Mouse (Mus musculus): Measurements from ENCODE around the gene Pde6h. TPM values are rescaled to one million over a fixed set of nuclear protein-coding genes. Genes with fewer than 3 reads are reported as not detected.

Pde6h gene
- total RNA-seq, 2 experiments from 2014 or later = not detected

GRCm38 (mm10) chr6:136939326-136940187, 15.9 kb downstream of the Pde6h start:
- DNase-seq (ENCODE audit: low spot score) = no peak

- DNase-seq (ENCODE audit: low spot score) = no peak
Measured at GRCm38 (mm10) chr6:136940188-136940960, 16.7 kb downstream of the Pde6h start.

GRCm38 (mm10) chr6:136941051-136942021, 17.7 kb downstream of the Pde6h start, which contains the start of gene Arhgdib:
Gene Arhgdib, minus strand, starts transcription at chr6:136941899.
- no peak for DNase-seq (ENCODE audit: low spot score)

GRCm38 (mm10) chr6:136942280-136942679, 18.6 kb downstream of the Pde6h start:
- DNase-seq (ENCODE audit: low spot score) = no peak

- no peak for DNase-seq (ENCODE audit: low spot score)
Measured at GRCm38 (mm10) chr6:136943392-136943791, 19.8 kb downstream of the Pde6h start.

GRCm38 (mm10) chr6:136944511-136944910, 20.9 kb downstream of the Pde6h start:
- no peak for DNase-seq (ENCODE audit: low spot score)

GRCm38 (mm10) chr6:136946241-136946640, 22.6 kb downstream of the Pde6h start:
- DNase-seq (ENCODE audit: low spot score) = no peak

GRCm38 (mm10) chr6:136946943-136947342, 23.3 kb downstream of the Pde6h start:
- DNase-seq (ENCODE audit: low spot score) = no peak

- DNase-seq (ENCODE audit: low spot score) = no peak
Measured at GRCm38 (mm10) chr6:136947716-136948115, 24.1 kb downstream of the Pde6h start.

- no peak for DNase-seq (ENCODE audit: low spot score)
Measured at GRCm38 (mm10) chr6:136950171-136950570, 26.5 kb downstream of the Pde6h start.

GRCm38 (mm10) chr6:136952930-136953329, 29.3 kb downstream of the Pde6h start:
- no peak for DNase-seq (ENCODE audit: low spot score)

GRCm38 (mm10) chr6:136954192-136954591, 30.6 kb downstream of the Pde6h start:
- no peak for DNase-seq (ENCODE audit: low spot score)

- DNase-seq (ENCODE audit: low spot score) = no peak
Measured at GRCm38 (mm10) chr6:136954715-136955114, 31.1 kb downstream of the Pde6h start.

GRCm38 (mm10) chr6:136955240-136955639, 31.6 kb downstream of the Pde6h start:
- no peak for DNase-seq (ENCODE audit: low spot score)

GRCm38 (mm10) chr6:136957062-136957461, 33.4 kb downstream of the Pde6h start:
- DNase-seq (ENCODE audit: low spot score) = no peak

GRCm38 (mm10) chr6:136959131-136959530, 35.5 kb downstream of the Pde6h start:
- no peak for DNase-seq (ENCODE audit: low spot score)

- DNase-seq (ENCODE audit: low spot score) = no peak
Measured at GRCm38 (mm10) chr6:136962957-136963356, 39.3 kb downstream of the Pde6h start.

- DNase-seq (ENCODE audit: low spot score) = no peak
Measured at GRCm38 (mm10) chr6:136964609-136965510, 41.2 kb downstream of the Pde6h start.

- no peak for DNase-seq (ENCODE audit: low spot score)
Measured at GRCm38 (mm10) chr6:136965912-136966311, 42.3 kb downstream of the Pde6h start.

GRCm38 (mm10) chr6:136967466-136967865, 43.8 kb downstream of the Pde6h start:
- no peak for DNase-seq (ENCODE audit: low spot score)
